Mouse (Mus musculus): ENCODE data around the gene Gm5286. TPM values are rescaled to one million over a fixed set of nuclear protein-coding genes. Genes with fewer than 3 reads are reported as not detected.
"Not testable (repeated sequence)": the region's sequence is repeated elsewhere in the genome, so short reads cannot be mapped to it uniquely, and the experiment has no call there.

Gm5286 gene
- total RNA-seq (2014; rRNA removed) (0.14 TPM in 1 of 2 replicates, not detected in the other), polyA plus RNA-seq (2015; fragmentation: Nextera tagmentation; extraction: Ambion mirVana) (not detected in 2 replicates)

GRCm38 (mm10) chr3:94196414-94196813 lies at the start of gene Gm5286:
TSS of gene Gm5286 (plus strand) at chr3:94196714.
- 98% methylated on average over 1 of the region's 4 CpGs for WGBS

GRCm38 (mm10) chr3:94167351-94167750 lies 29.2 kb upstream of the Gm5286 start:
- not testable (repeated sequence) for H3K4me2 ChIP-seq (ENCODE audit: low read depth); ATAC-seq; H3K4me3 ChIP-seq (ENCODE audit: low read depth, low read length); H3K27ac ChIP-seq (ENCODE audit: low read depth, low read length); H3K36me3 ChIP-seq (ENCODE audit: insufficient read depth); H3K27me3 ChIP-seq (ENCODE audit: insufficient read depth, low read length); DNase-seq; H3K9me3 ChIP-seq (ENCODE audit: low read length); H3K9ac ChIP-seq; H3K4me1 ChIP-seq (ENCODE audit: insufficient read depth)

More at GRCm38 (mm10) chr3:94196414-94196813, at the start of gene Gm5286:
- not testable (repeated sequence) for H3K4me1 ChIP-seq (ENCODE audit: insufficient read depth); H3K27me3 ChIP-seq (ENCODE audit: insufficient read depth, low read length); H3K36me3 ChIP-seq (ENCODE audit: insufficient read depth); ATAC-seq; H3K4me2 ChIP-seq (ENCODE audit: low read depth); H3K9ac ChIP-seq; H3K27ac ChIP-seq (ENCODE audit: low read depth, low read length); H3K4me3 ChIP-seq (ENCODE audit: low read depth, low read length); DNase-seq; H3K9me3 ChIP-seq (ENCODE audit: low read length)

GRCm38 (mm10) chr3:94178093-94178492 lies 18.4 kb upstream of the Gm5286 start, which contains the start of gene Gm10696:
TSS of gene Gm10696 (minus strand) at chr3:94178193.
- not testable (repeated sequence) for H3K4me1 ChIP-seq (ENCODE audit: insufficient read depth); H3K9ac ChIP-seq; H3K27ac ChIP-seq (ENCODE audit: low read depth, low read length); H3K36me3 ChIP-seq (ENCODE audit: insufficient read depth); ATAC-seq; H3K9me3 ChIP-seq (ENCODE audit: low read length); DNase-seq; H3K4me2 ChIP-seq (ENCODE audit: low read depth); H3K4me3 ChIP-seq (ENCODE audit: low read depth, low read length); H3K27me3 ChIP-seq (ENCODE audit: insufficient read depth, low read length)
- WGBS = 86% methylated on average over 1 of the region's 1 CpGs

Other genes starting within 250 kb of the Gm5286 start
- not detected in 2 replicates for gene Tdpoz5, start 235.4 kb upstream of the Gm5286 start, total RNA-seq (2014; rRNA removed)
- gene Tdpoz5, start 235.4 kb upstream of the Gm5286 start, polyA plus RNA-seq (2015; fragmentation: Nextera tagmentation; extraction: Ambion mirVana) = not detected in 2 replicates
- gene Gm9125, start 141.8 kb upstream of the Gm5286 start, total RNA-seq (2014; rRNA removed) = not detected in 2 replicates
- not detected in 2 replicates for gene Gm9125, start 141.8 kb upstream of the Gm5286 start, polyA plus RNA-seq (2015; fragmentation: Nextera tagmentation; extraction: Ambion mirVana)
- not detected in 2 replicates for gene Gm10697, start 124.1 kb upstream of the Gm5286 start, total RNA-seq (2014; rRNA removed)
- gene Gm10697, start 124.1 kb upstream of the Gm5286 start, polyA plus RNA-seq (2015; fragmentation: Nextera tagmentation; extraction: Ambion mirVana) = not detected in 2 replicates
- not detected in 2 replicates for gene Gm10696, start 18.5 kb upstream of the Gm5286 start, total RNA-seq (2014; rRNA removed)
- not detected in 2 replicates for gene Gm10696, start 18.5 kb upstream of the Gm5286 start, polyA plus RNA-seq (2015; fragmentation: Nextera tagmentation; extraction: Ambion mirVana)
- not detected in 2 replicates for gene Gm4778, start 67.3 kb downstream of the Gm5286 start, total RNA-seq (2014; rRNA removed)
- gene Gm4778, start 67.3 kb downstream of the Gm5286 start, polyA plus RNA-seq (2015; fragmentation: Nextera tagmentation; extraction: Ambion mirVana) = not detected in 2 replicates
- 34.3 and 37.7 TPM in 2 replicates for gene Them4, start 113.4 kb downstream of the Gm5286 start, total RNA-seq (2014; rRNA removed)
- gene Them4, start 113.4 kb downstream of the Gm5286 start, polyA plus RNA-seq (2015; fragmentation: Nextera tagmentation; extraction: Ambion mirVana) = 52.6 and 59.3 TPM in 2 replicates
- gene Them5, start 145.4 kb downstream of the Gm5286 start, total RNA-seq (2014; rRNA removed) = not detected in 2 replicates
- 0.11 TPM in 1 of 2 replicates, not detected in the other for gene Them5, start 145.4 kb downstream of the Gm5286 start, polyA plus RNA-seq (2015; fragmentation: Nextera tagmentation; extraction: Ambion mirVana)
- 0.62 and 3.0 TPM in 2 replicates for gene C2cd4d, start 165.7 kb downstream of the Gm5286 start, total RNA-seq (2014; rRNA removed)
- gene C2cd4d, start 165.7 kb downstream of the Gm5286 start, polyA plus RNA-seq (2015; fragmentation: Nextera tagmentation; extraction: Ambion mirVana) = 1.7 TPM in 2 replicates
- gene Rorc, start 176.1 kb downstream of the Gm5286 start, total RNA-seq (2014; rRNA removed) = 0.29 and 0.46 TPM in 2 replicates
- gene Rorc, start 176.1 kb downstream of the Gm5286 start, polyA plus RNA-seq (2015; fragmentation: Nextera tagmentation; extraction: Ambion mirVana) = 0.25 and 0.27 TPM in 2 replicates
- 1.0 TPM in 2 replicates for gene Lingo4, start 201.8 kb downstream of the Gm5286 start, total RNA-seq (2014; rRNA removed)
- 0.43 and 1.2 TPM in 2 replicates for gene Lingo4, start 201.8 kb downstream of the Gm5286 start, polyA plus RNA-seq (2015; fragmentation: Nextera tagmentation; extraction: Ambion mirVana)
- gene Tdrkh, start 216.6 kb downstream of the Gm5286 start, total RNA-seq (2014; rRNA removed) = 9.8 and 13.6 TPM in 2 replicates
- gene Tdrkh, start 216.6 kb downstream of the Gm5286 start, polyA plus RNA-seq (2015; fragmentation: Nextera tagmentation; extraction: Ambion mirVana) = 43.8 and 49.2 TPM in 2 replicates
- gene Mrpl9, start 246.6 kb downstream of the Gm5286 start, total RNA-seq (2014; rRNA removed) = 66.4 and 71.6 TPM in 2 replicates
- gene Mrpl9, start 246.6 kb downstream of the Gm5286 start, polyA plus RNA-seq (2015; fragmentation: Nextera tagmentation; extraction: Ambion mirVana) = 51.9 and 56.7 TPM in 2 replicates
- gene Oaz3, start 247.2 kb downstream of the Gm5286 start, total RNA-seq (2014; rRNA removed) = not detected in 2 replicates
- gene Oaz3, start 247.2 kb downstream of the Gm5286 start, polyA plus RNA-seq (2015; fragmentation: Nextera tagmentation; extraction: Ambion mirVana) = 0.34 and 0.85 TPM in 2 replicates

All from forebrain, postnatal 0 days (tissue).